Mouse (Mus musculus) retina, postnatal 1 day (tissue): ENCODE data around the gene Mrgprf.

Source experiments
- DNase-seq: peaks from one replicate; pipeline ENCODE4 v3.0.0-alpha.2; 2012

Gene Mrgprf

GRCm38 (mm10) chr7:145337889-145338288, 37.3 kb downstream of the Mrgprf start:
- DNase-seq: no peak

GRCm38 (mm10) chr7:145340248-145340904, 39.7 kb downstream of the Mrgprf start:
- peak; percentile 35 for DNase-seq
